Mouse (Mus musculus) embryonic fibroblast, embryonic 13.5 days (primary cell): ENCODE results near the gene Elavl3. TPM values are rescaled to one million over a fixed set of nuclear protein-coding genes. Genes with fewer than 3 reads are reported as not detected.
"Not testable (repeated sequence)": the region's sequence is repeated elsewhere in the genome, so short reads cannot be mapped to it uniquely, and the experiment has no call there.

ENCODE experiments used
- H3K27ac ChIP-seq: 2 replicates; pipeline ENCODE4 v1.5.1; 2012; ENCODE audit warnings: low read length, control low read depth, inconsistent platforms; ENCODE audit not compliant: insufficient read depth
- H3K4me1 ChIP-seq: 2 replicates; pipeline ENCODE4 v1.6.1; 2011; ENCODE audit warnings: low read length; ENCODE audit not compliant: control insufficient read depth, insufficient read depth
- H3K4me3 ChIP-seq: 2 replicates; pipeline ENCODE4 v1.5.1; 2011; ENCODE audit warnings: mild to moderate bottlenecking, control low read depth, low read length; ENCODE audit not compliant: insufficient read depth
- CTCF ChIP-seq: IDR thresholded peaks from 2 replicates; pipeline ENCODE4 v1.5.1; 2011; ENCODE audit warnings: mild to moderate bottlenecking, control low read depth, low read length, moderate library complexity, borderline replicate concordance; ENCODE audit not compliant: insufficient read depth
- POLR2A ChIP-seq: IDR thresholded peaks from 2 replicates; pipeline ENCODE4 v1.6.1; 2011; ENCODE audit warnings: low read depth, mild to moderate bottlenecking, control low read depth, low read length, moderate library complexity
- polyA plus RNA-seq: library from polyadenylated mRNA; stranded (reverse); fragments of >200 nt; gene quantifications from 2 replicates; pipeline ENCODE4 v1.2.4, GENCODE M21; 2011; ENCODE audit warnings: low read depth; ENCODE audit not compliant: missing spikeins, insufficient read length

Gene Elavl3
- polyA plus RNA-seq, 1 experiment, result not detected

GRCm38 (mm10) chr9:22085022-22085834 lies 33.4 kb upstream of the Elavl3 start, which contains the start of gene Ecsit:
Gene Ecsit, minus strand, starts transcription at chr9:22085438.
- 0 out of 2 replicates have a peak, but pooled peaks cover 4% of the 10 kb centered on the region for H3K4me1 ChIP-seq
- H3K4me3 ChIP-seq, result peak within 1 kb of the TSS; percentile 72
- TF ChIP-seq POLR2A (peak; percentile 72), CTCF (no peak)
- H3K27ac ChIP-seq, result peak within 1 kb of the TSS; percentile 86

GRCm38 (mm10) chr9:22084667-22085021 lies 32.8 kb upstream of the Elavl3 start:
- Histone ChIP-seq H3K27ac (no peak overlapping the region), H3K4me1 (0 out of 2 replicates have a peak, but pooled peaks cover 4% of the 10 kb centered on the region), H3K4me3 (peak overlapping the region; percentile 72)
- TF ChIP-seq CTCF (no peak), POLR2A (no peak)

GRCm38 (mm10) chr9:22076223-22076622 lies 24.4 kb upstream of the Elavl3 start:
- H3K4me1 ChIP-seq, result no peaks in the 10 kb centered on the region

GRCm38 (mm10) chr9:22075778-22076177 lies 24.0 kb upstream of the Elavl3 start:
- H3K4me1 ChIP-seq, H3K27ac ChIP-seq, H3K4me3 ChIP-seq: not testable (repeated sequence)

More at GRCm38 (mm10) chr9:22076223-22076622, 24.4 kb upstream of the Elavl3 start:
- Histone ChIP-seq H3K4me3 (no peak overlapping the region), H3K27ac (no peak overlapping the region)
- TF ChIP-seq CTCF (no peak), POLR2A (no peak)

- TF ChIP-seq CTCF (no peak), POLR2A (no peak; the same call in 1 of the 2 replicates)
- Histone ChIP-seq H3K4me1 (no peaks in the 10 kb centered on the region), H3K27ac (no peak overlapping the region), H3K4me3 (no peak overlapping the region)
Observed at GRCm38 (mm10) chr9:22072276-22072675, 20.5 kb upstream of the Elavl3 start.

- Histone ChIP-seq H3K4me1 (no peaks in the 10 kb centered on the region), H3K4me3 (peak within 1 kb of the TSS; percentile 55), H3K27ac (peak within 1 kb of the TSS; percentile 80)
- TF ChIP-seq POLR2A (peak; percentile 83), CTCF (no peak)
Observed at GRCm38 (mm10) chr9:22070791-22071573, 19.2 kb upstream of the Elavl3 start, which contains the start of the genes Gm49318 and Zfp653. Gene Gm49318, minus strand, starts transcription at chr9:22071259. Gene Zfp653, minus strand, starts transcription at chr9:22071376.

- Histone ChIP-seq H3K4me3 (peak overlapping the region; percentile 29; the same call in 1 of the 2 replicates), H3K4me1 (no peaks in the 10 kb centered on the region), H3K27ac (no peak overlapping the region)
- no peak for TF ChIP-seq CTCF
- no peak for TF ChIP-seq POLR2A
Observed at GRCm38 (mm10) chr9:22069881-22070553, 18.2 kb upstream of the Elavl3 start.

- Histone ChIP-seq H3K27ac (no peak overlapping the region), H3K4me3 (no peak overlapping the region), H3K4me1 (no peaks in the 10 kb centered on the region)
- no peak for TF ChIP-seq CTCF
Observed at GRCm38 (mm10) chr9:22067195-22067594, 15.4 kb upstream of the Elavl3 start.

- Histone ChIP-seq H3K27ac (no peak overlapping the region), H3K4me3 (no peak overlapping the region), H3K4me1 (no peaks in the 10 kb centered on the region)
- TF ChIP-seq POLR2A, result no peak
- TF ChIP-seq CTCF, result peak; percentile 78
Observed at GRCm38 (mm10) chr9:22066433-22066832, 14.6 kb upstream of the Elavl3 start.

GRCm38 (mm10) chr9:22065642-22066041 lies 13.8 kb upstream of the Elavl3 start:
- Histone ChIP-seq H3K4me1 (no peaks in the 10 kb centered on the region), H3K4me3 (no peak overlapping the region), H3K27ac (no peak overlapping the region)
- no peak for TF ChIP-seq CTCF
- TF ChIP-seq POLR2A, result no peak
